Mouse (Mus musculus): ENCODE data around the gene Cep78. TPM values are rescaled to one million over a fixed set of nuclear protein-coding genes. Genes with fewer than 3 reads are reported as not detected.
A peak's percentile ranks its signal among the peaks of the same experiment; 100 is the strongest.

Gene Cep78
- polyA plus RNA-seq, 1 experiment: 1.9 TPM

DNA sequence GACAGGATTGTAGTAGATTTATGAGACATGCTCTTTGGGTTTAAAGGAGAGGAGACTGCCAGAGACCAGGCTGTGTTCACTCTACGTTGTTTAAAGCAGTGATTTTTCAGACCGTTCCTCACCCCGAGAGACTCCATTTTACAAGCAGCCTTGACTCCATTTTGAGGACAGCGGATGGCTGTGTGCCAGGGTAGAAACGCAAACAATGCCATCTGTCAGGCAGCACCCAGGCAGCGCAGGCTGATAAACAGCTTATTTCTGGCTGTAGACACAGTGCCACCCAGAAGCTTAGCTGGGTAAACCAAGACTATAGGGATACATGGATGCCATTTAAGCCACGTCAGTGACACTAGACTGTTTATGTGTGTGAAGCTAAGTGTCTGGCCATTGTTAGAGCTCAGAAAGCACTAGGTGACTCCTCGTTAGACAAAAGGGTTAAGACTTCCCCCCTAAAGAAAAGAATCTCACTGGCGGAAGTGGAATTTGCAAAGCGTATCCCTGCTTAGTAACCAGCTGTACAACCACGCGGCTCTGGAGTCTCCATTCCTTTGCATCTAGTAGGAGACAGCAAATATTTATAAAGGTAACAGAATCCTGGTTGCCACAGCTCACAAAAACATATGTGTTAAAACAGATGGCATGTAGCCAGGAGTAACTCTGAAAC, 12.2 kb upstream of the Cep78 start:
- H3K27me3 ChIP-seq (ENCODE audit: control insufficient read depth, insufficient read depth, low read length): no peaks in the 10 kb centered on the region
- WGBS: 81% methylated on average over 12 of the region's 12 CpGs
- H3K4me1 ChIP-seq (ENCODE audit: control insufficient read depth, insufficient read depth, insufficient read length): peaks cover 2% of the 10 kb centered on the region; the same call in 1 of the 2 replicates
- no peak overlapping the region for H3K27ac ChIP-seq (ENCODE audit: insufficient read depth, low read length)
- H3K36me3 ChIP-seq (ENCODE audit: control insufficient read depth, insufficient read depth, low read length): no peaks in the 10 kb centered on the region
- TF ChIP-seq POLR2A (IDR thresholded peaks at IDR 0.05; ENCODE audit: low read depth, low read length): no peak
- TF ChIP-seq CTCF (IDR thresholded peaks at IDR 0.05; ENCODE audit: extremely low read depth, insufficient read depth, insufficient read length, insufficient replicate concordance): no peak
- no peak for DNase-seq (ENCODE audit: low read depth in 1 of 2, low spot score in 2 of 2)
- H3K4me3 ChIP-seq (ENCODE audit: extremely low read depth, insufficient read depth, insufficient read length): no peak overlapping the region

DNA sequence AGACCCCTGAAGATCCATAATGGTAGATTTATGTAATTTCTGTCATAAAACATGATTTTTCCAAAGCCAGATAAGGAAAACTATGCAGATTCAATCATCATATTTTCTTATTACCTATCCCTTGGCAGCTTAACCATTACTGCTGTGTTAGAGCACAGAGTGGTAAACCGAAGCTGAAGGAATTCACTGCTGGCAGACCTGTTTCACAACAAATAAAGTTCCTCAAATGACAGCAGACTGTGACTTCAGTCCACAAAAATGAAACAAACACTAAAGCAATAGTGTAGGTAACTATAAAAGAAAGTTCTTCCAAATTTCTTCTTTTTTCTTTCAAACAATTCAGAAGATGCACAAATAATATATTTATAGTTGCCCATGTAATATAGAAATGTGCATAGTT, 5.3 kb upstream of the Cep78 start:
- WGBS: 65% methylated on average over 1 of the region's 1 CpGs
- TF ChIP-seq POLR2A (IDR thresholded peaks at IDR 0.05; ENCODE audit: low read depth, low read length): no peak
- TF ChIP-seq CTCF (IDR thresholded peaks at IDR 0.05; ENCODE audit: extremely low read depth, insufficient read depth, insufficient read length, insufficient replicate concordance): no peak
- DNase-seq (ENCODE audit: low read depth in 1 of 2, low spot score in 2 of 2): no peak
- H3K27ac ChIP-seq (ENCODE audit: insufficient read depth, low read length): no peak overlapping the region
- 0 out of 2 replicates have a peak, but pooled peaks cover 4% of the 10 kb centered on the region for H3K4me1 ChIP-seq (ENCODE audit: control insufficient read depth, insufficient read depth, insufficient read length)
- no peaks in the 10 kb centered on the region for H3K27me3 ChIP-seq (ENCODE audit: control insufficient read depth, insufficient read depth, low read length)
- no peak overlapping the region for H3K4me3 ChIP-seq (ENCODE audit: extremely low read depth, insufficient read depth, insufficient read length)
- H3K36me3 ChIP-seq (ENCODE audit: control insufficient read depth, insufficient read depth, low read length): no peaks in the 10 kb centered on the region

DNA sequence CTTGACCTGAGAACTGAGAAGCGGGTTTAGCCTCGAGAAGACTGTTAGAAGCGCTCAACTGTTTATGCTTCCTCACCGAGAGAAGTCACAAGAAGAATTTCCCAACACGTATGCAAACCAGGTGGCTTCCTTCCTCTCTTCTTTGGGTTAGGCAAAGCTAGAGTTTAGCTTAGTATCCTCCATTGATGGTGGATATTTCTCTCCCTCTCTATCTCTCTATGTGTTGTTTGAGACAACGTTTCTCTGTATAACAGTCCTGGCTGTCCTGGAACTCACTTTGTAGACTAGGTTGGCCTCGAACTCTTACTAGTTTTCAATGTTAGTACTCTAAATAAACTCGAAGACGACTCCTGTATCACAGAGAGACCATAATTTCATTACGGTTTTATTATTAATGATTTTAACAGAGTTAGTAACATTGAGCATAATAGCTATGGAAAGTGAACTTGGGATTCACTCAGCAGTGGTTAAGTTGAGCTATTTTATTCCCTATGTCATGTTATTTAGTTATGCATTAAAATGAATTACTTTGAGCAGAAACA, 454 bp upstream of the Cep78 start:
- H3K4me1 ChIP-seq (ENCODE audit: control insufficient read depth, insufficient read depth, insufficient read length): peaks cover 4% of the 10 kb centered on the region; the same call in 1 of the 2 replicates
- no peaks in the 10 kb centered on the region for H3K36me3 ChIP-seq (ENCODE audit: control insufficient read depth, insufficient read depth, low read length)
- H3K4me3 ChIP-seq (ENCODE audit: extremely low read depth, insufficient read depth, insufficient read length): peak overlapping the region; percentile 81
- no peak for DNase-seq (ENCODE audit: low read depth in 1 of 2, low spot score in 2 of 2)
- no peaks in the 10 kb centered on the region for H3K27me3 ChIP-seq (ENCODE audit: control insufficient read depth, insufficient read depth, low read length)
- TF ChIP-seq POLR2A (IDR thresholded peaks at IDR 0.05; ENCODE audit: low read depth, low read length): no peak
- no peak for TF ChIP-seq CTCF (IDR thresholded peaks at IDR 0.05; ENCODE audit: extremely low read depth, insufficient read depth, insufficient read length, insufficient replicate concordance)
- H3K27ac ChIP-seq (ENCODE audit: insufficient read depth, low read length): peak overlapping the region; percentile 24
- 27% methylated on average over 10 of the region's 10 CpGs for WGBS

DNA sequence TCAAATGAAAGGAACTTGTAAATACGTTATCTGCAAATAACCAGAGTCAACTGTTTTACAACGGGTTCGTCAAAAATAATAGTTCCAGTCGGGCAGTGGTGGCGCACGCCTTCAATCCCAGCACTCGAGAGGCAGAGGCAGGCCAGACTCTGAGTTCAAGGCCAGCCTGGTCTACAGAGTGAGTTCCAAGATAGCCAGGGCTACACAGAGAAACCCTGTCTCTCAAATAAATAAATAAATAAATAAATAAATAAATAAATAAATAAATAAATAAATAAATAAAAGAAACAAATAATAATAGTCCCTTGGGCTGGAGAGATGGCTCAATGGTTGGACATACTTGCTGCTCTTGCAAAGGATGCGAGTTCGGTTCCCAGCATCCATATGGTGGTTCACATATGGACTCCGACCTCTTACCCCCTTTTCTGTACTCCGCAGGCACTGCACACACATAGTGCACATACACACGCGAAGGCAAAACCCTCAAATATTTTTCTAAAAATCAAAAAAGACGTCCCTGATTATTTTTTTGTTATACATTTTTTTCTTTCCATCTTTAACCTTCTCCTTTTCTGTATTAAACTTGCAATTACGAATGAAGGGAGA, 947 bp downstream of the Cep78 start:
- Histone ChIP-seq H3K27me3 (ENCODE audit: control insufficient read depth, insufficient read depth, low read length) (no peaks in the 10 kb centered on the region), H3K4me1 (ENCODE audit: control insufficient read depth, insufficient read depth, insufficient read length) (peaks cover 4% of the 10 kb centered on the region; the same call in 1 of the 2 replicates), H3K36me3 (ENCODE audit: control insufficient read depth, insufficient read depth, low read length) (no peaks in the 10 kb centered on the region), H3K4me3 (ENCODE audit: extremely low read depth, insufficient read depth, insufficient read length) (no peak overlapping the region; the same call in 1 of the 2 replicates), H3K27ac (ENCODE audit: insufficient read depth, low read length) (no peak overlapping the region)
- TF ChIP-seq CTCF (IDR thresholded peaks at IDR 0.05; ENCODE audit: extremely low read depth, insufficient read depth, insufficient read length, insufficient replicate concordance): no peak
- TF ChIP-seq POLR2A (IDR thresholded peaks at IDR 0.05; ENCODE audit: low read depth, low read length): no peak
- DNase-seq (ENCODE audit: low read depth in 1 of 2, low spot score in 2 of 2): no peak
- 69% methylated on average over 15 of the region's 15 CpGs for WGBS

DNA sequence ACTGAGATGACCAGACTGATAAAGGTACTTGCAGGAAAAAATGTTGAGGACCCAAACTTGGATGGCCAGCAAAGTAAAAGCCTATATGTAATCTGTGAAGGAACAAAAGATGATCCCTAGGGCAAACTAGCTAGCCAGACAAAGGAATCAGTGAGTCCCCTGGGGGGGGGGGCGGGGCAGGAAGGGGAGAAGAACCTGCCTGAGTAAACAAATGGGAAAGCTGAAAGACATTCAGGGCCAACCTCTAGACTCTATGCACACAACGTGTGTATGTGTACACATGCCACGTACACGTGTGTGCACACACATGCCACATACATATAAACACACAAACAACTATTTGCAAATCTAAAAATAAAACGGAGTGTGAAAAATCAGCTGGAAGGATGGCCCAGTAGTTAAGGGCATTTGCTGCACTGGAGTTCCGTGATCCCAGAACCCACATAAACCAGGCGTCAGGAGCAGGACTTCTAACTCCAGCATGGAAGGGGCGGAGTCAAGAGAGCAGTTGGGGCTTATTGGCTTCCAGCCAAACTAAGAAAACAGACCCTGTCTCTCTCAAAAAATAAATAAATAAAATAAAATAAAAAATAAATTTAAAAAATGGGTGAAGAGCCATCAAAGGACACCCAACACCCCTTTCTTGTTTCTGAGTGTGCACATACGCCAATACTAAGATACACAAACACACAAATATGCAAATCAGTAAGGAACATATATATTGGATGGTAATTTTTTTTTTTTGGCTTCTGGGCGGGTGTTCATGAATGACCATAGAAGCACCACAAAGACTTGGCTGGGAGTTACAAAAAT, 1.7 kb downstream of the Cep78 start:
- TF ChIP-seq POLR2A (IDR thresholded peaks at IDR 0.05; ENCODE audit: low read depth, low read length) (no peak), CTCF (IDR thresholded peaks at IDR 0.05; ENCODE audit: extremely low read depth, insufficient read depth, insufficient read length, insufficient replicate concordance) (no peak)
- Histone ChIP-seq H3K4me3 (ENCODE audit: extremely low read depth, insufficient read depth, insufficient read length) (no peak overlapping the region), H3K4me1 (ENCODE audit: control insufficient read depth, insufficient read depth, insufficient read length) (peaks cover 4% of the 10 kb centered on the region; the same call in 1 of the 2 replicates), H3K27me3 (ENCODE audit: control insufficient read depth, insufficient read depth, low read length) (no peaks in the 10 kb centered on the region), H3K36me3 (ENCODE audit: control insufficient read depth, insufficient read depth, low read length) (no peaks in the 10 kb centered on the region), H3K27ac (ENCODE audit: insufficient read depth, low read length) (no peak overlapping the region)
- DNase-seq (ENCODE audit: low read depth in 1 of 2, low spot score in 2 of 2): no peak
- 83% methylated on average over 10 of the region's 10 CpGs for WGBS

DNA sequence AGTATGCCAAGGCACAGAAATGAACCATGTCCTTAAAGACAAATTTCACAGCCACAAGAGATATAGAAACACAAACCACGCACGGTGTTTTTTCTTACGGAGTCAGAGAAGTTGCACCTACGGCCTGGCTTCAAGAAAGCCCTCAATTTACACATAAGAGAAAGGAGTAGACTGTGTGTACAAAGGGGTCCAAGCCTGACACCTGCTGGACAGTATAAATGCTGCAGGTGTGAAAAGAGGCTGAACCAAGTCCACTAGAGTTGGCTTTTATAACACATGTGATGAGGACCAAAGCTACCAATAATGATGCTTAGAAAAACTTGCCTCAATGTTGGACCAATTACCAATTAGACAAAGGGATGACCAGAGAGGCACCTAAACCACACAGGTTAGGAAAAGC, 2.9 kb downstream of the Cep78 start:
- H3K4me1 ChIP-seq (ENCODE audit: control insufficient read depth, insufficient read depth, insufficient read length): peaks cover 4% of the 10 kb centered on the region; the same call in 1 of the 2 replicates
- peak; percentile 59 to 66 for DNase-seq (ENCODE audit: low read depth in 1 of 2, low spot score in 2 of 2)
- H3K4me3 ChIP-seq (ENCODE audit: extremely low read depth, insufficient read depth, insufficient read length): no peak overlapping the region
- TF ChIP-seq CTCF (IDR thresholded peaks at IDR 0.05; ENCODE audit: extremely low read depth, insufficient read depth, insufficient read length, insufficient replicate concordance): peak; percentile 56; the same call in 1 of the 2 replicates
- no peak for TF ChIP-seq POLR2A (IDR thresholded peaks at IDR 0.05; ENCODE audit: low read depth, low read length)
- H3K27me3 ChIP-seq (ENCODE audit: control insufficient read depth, insufficient read depth, low read length): no peaks in the 10 kb centered on the region
- WGBS: 24% methylated on average over 4 of the region's 4 CpGs
- H3K27ac ChIP-seq (ENCODE audit: insufficient read depth, low read length): no peak overlapping the region
- H3K36me3 ChIP-seq (ENCODE audit: control insufficient read depth, insufficient read depth, low read length): 0 out of 2 replicates have a peak, but pooled peaks cover 2% of the 10 kb centered on the region
